Comparison of ENCODE assay signal across 7 mouse cellular contexts in the genomic region with DNA sequence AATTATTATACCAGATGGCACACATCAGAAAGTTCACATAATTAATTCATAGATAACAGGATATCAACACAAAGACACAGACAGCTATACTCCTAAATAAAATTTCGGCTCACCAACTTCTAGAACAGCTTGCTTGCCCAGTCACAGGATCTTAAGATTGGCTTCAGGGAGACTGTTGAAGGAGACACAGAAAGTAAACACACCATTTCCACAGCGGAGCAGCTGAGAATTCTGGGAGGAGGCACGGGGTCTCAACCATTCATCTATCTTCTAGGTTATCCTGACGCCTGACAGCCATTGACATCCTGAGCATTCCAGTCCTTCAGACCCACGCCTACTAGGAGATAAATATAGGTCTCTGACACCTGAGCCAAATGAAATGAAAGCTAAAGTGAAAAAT. TPM values are rescaled to one million over a fixed set of nuclear protein-coding genes. Genes with fewer than 3 reads are reported as not detected.
DNase-seq lines count a peak whose midpoint lies in the region; ATAC-seq and TF ChIP-seq lines count a peak whose summit lies in the region.

A gene (minus strand): TSS at position 204 of the 400 bp plus-strand sequence.

- H3K27ac ChIP-seq in intestine, postnatal 0 days (ENCODE audit: low read depth, low read length) = no peak within 1 kb of the TSS

- no peak within 1 kb of the TSS for H3K4me3 ChIP-seq in intestine, postnatal 0 days (ENCODE audit: low read depth, low read length)

- no peak within 1 kb of the TSS for H3K4me2 ChIP-seq in intestine, postnatal 0 days (replicated peaks; ENCODE audit: low read depth)

- no peak for ATAC-seq in intestine, postnatal 0 days

- no peaks in the 10 kb centered on the region for H3K9me3 ChIP-seq in intestine, postnatal 0 days (ENCODE audit: control insufficient read depth)

- H3K4me1 ChIP-seq in intestine, postnatal 0 days (replicated peaks; ENCODE audit: control insufficient read depth, insufficient read depth, low read length) = no peaks in the 10 kb centered on the region

- DNase-seq in brain, embryonic 14.5 days (ENCODE audit: low read depth) = peak; percentile 15
- DNase-seq in gastrocnemius, postnatal 10 days = no peak
- DNase-seq in lung, postnatal 25 days (ENCODE audit: low spot score) = peak; percentile 68
- no peak for DNase-seq in cerebellum, postnatal 36 days
- DNase-seq in layer of hippocampus, adult 18-20 months (ENCODE audit: low spot score in 2 of 2) = no peak
- no peak for DNase-seq in B cell, adult 2 months

- WGBS in intestine, postnatal 0 days = 26% methylated on average over 5 of the region's 5 CpGs

- no peaks in the 10 kb centered on the region for H3K27me3 ChIP-seq in intestine, postnatal 0 days (replicated peaks; ENCODE audit: control insufficient read depth, insufficient read depth, low read length)

- TF ChIP-seq CTCF in brain, embryonic 14.5 days (IDR thresholded peaks at IDR 0.05; ENCODE audit: borderline replicate concordance, extremely low read depth, insufficient read depth, insufficient read length) = no peak
- TF ChIP-seq CTCF in intestine, postnatal 0 days (IDR thresholded peaks at IDR 0.05; ENCODE audit: low read depth) = no peak

- no peak for TF ChIP-seq POLR2A in brain, embryonic 14.5 days (IDR thresholded peaks at IDR 0.05; ENCODE audit: borderline replicate concordance, extremely low read depth, insufficient read depth, insufficient read length, poor library complexity, severe bottlenecking)

- no peaks in the 10 kb centered on the region for H3K36me3 ChIP-seq in intestine, postnatal 0 days (ENCODE audit: control insufficient read depth, insufficient read depth)

- no peak within 1 kb of the TSS for H3K9ac ChIP-seq in intestine, postnatal 0 days (ENCODE audit: low read depth, low read length)

RNA-seq across cellular contexts. Expression of the gene that starts here (rescaled TPM):
- polyA plus RNA-seq in brain, embryonic 14.5 days (2012; rRNA removed) = 2.3 and 3.4 TPM in 2 replicates
- total RNA-seq in gastrocnemius, postnatal 10 days (2021) = 100 to 1,000 TPM; 305 to 344 TPM
- polyA plus RNA-seq in intestine, postnatal 0 days (2015; fragmentation: Nextera tagmentation; extraction: Ambion mirVana) = 178 and 199 TPM in 2 replicates
- 1 to 10 TPM; 2.5 to 3.8 TPM for total RNA-seq in layer of hippocampus, adult 18-20 months (2021)

Comparison
In these comparisons a context has a peak if more than half of its experiments do, and no peak if none do; other contexts are left out.
1. RNA of the gene that starts here (total RNA-seq): 305 to 344 TPM in gastrocnemius, postnatal 10 days; 2.5 to 3.8 TPM in layer of hippocampus, adult 18-20 months; every median in the first group is over 10 times any median in the second.
2. RNA of the gene that starts here (polyA plus RNA-seq): 178 to 199 TPM in intestine, postnatal 0 days; 2.3 to 3.4 TPM in brain, embryonic 14.5 days; every median in the first group is over 10 times any median in the second.
3. DNase-seq: peak in brain, embryonic 14.5 days (single experiment) and lung, postnatal 25 days (single experiment); none in gastrocnemius, postnatal 10 days (single experiment), cerebellum, postnatal 36 days (0 of 2), layer of hippocampus, adult 18-20 months (0 of 2) and B cell, adult 2 months (0 of 2).